Mouse (Mus musculus): ENCODE data around the gene Jpt1.

DNA sequence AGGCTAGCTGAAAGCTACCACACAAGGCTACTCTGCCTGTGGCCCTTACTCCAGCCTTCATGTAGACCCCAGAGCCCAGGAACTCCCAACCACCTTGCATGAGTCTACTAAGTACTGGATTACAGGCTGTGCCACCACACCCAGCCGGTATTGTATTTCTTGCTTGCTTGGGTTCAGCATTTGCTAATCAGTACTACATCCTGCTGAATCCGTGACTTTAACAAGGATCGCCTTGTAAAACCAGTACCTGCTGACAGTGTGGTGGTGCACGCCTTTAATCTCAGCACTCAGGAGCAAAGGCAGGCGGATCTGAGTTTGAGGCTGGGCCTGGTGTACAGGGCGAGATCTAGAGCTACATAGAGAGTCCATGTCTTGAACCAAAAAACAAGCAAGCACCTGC lies 11.6 kb downstream of the Jpt1 start:
- TF ChIP-seq GATA1 (IDR thresholded peaks at IDR 0.05; ENCODE audit: low read length) (no peak), TAL1 (IDR thresholded peaks at IDR 0.05; ENCODE audit: low read length) (no peak)
